Mouse (Mus musculus): ENCODE data around the gene Arid1b. TPM values are rescaled to one million over a fixed set of nuclear protein-coding genes. Genes with fewer than 3 reads are reported as not detected.

Gene Arid1b
- 1.9 and 2.2 TPM in 2 replicates for polyA plus RNA-seq (2015; fragmentation: Nextera tagmentation; extraction: Ambion mirVana)

GRCm38 (mm10) chr17:4993840-4994503, at the start of gene Arid1b:
Gene Arid1b (plus strand): TSS chr17:4994332.
- Histone ChIP-seq H3K27me3 (ENCODE audit: insufficient read depth, low read length) (no peaks in the 10 kb centered on the region), H3K4me3 (ENCODE audit: low read depth, low read length) (peak within 1 kb of the TSS; percentile 98), H3K27ac (ENCODE audit: low read depth) (peak within 1 kb of the TSS; percentile 98), H3K4me2 (ENCODE audit: low read depth, low read length) (peak within 1 kb of the TSS; percentile 78), H3K9ac (replicated peaks) (peak within 1 kb of the TSS; percentile 98), H3K9me3 (ENCODE audit: low read length) (no peaks in the 10 kb centered on the region), H3K4me1 (ENCODE audit: insufficient read depth) (peaks cover 5% of the 10 kb centered on the region), H3K36me3 (replicated peaks; ENCODE audit: insufficient read depth, low read length) (no peaks in the 10 kb centered on the region)
- ATAC-seq (peak; percentile 63), DNase-seq (peak; percentile 88)
- WGBS (ENCODE audit: insufficient replicate concordance), result under 1% methylated on average over 46 of the region's 58 CpGs
- TF ChIP-seq EP300 (IDR thresholded peaks at IDR 0.05; ENCODE audit: low read depth), result 0 out of 2 replicates have a peak, but pooled peaks have one; percentile 18
- no peak for TF ChIP-seq CTCF (IDR thresholded peaks at IDR 0.05; ENCODE audit: low read depth)

- no peak for ATAC-seq
- no peak overlapping the region for H3K4me2 ChIP-seq (ENCODE audit: low read depth, low read length)
Observed at GRCm38 (mm10) chr17:4945311-4945751, 48.8 kb upstream of the Arid1b start.

GRCm38 (mm10) chr17:4945871-4946331, 48.2 kb upstream of the Arid1b start:
- no peak overlapping the region for H3K27ac ChIP-seq (ENCODE audit: low read depth)
- H3K27me3 ChIP-seq (ENCODE audit: insufficient read depth, low read length), result no peaks in the 10 kb centered on the region
- H3K9ac ChIP-seq (replicated peaks), result no peak overlapping the region
- TF ChIP-seq EP300 (IDR thresholded peaks at IDR 0.05; ENCODE audit: low read depth) (no peak), CTCF (IDR thresholded peaks at IDR 0.05; ENCODE audit: low read depth) (0 out of 2 replicates have a peak, but pooled peaks have one; percentile 1)
- H3K9me3 ChIP-seq (ENCODE audit: low read length), result no peaks in the 10 kb centered on the region
- no peaks in the 10 kb centered on the region for H3K36me3 ChIP-seq (replicated peaks; ENCODE audit: insufficient read depth, low read length)
- ATAC-seq (peak; percentile 56; the same call in 1 of the 2 replicates), DNase-seq (peak; percentile 49)
- no peak overlapping the region for H3K4me3 ChIP-seq (ENCODE audit: low read depth, low read length)
- peaks cover 9% of the 10 kb centered on the region; the same call in 1 of the 2 replicates for H3K4me1 ChIP-seq (ENCODE audit: insufficient read depth)
- peak overlapping the region; percentile 52; the same call in 1 of the 2 replicates for H3K4me2 ChIP-seq (ENCODE audit: low read depth, low read length)
- 23% methylated on average over 11 of the region's 11 CpGs for WGBS (ENCODE audit: insufficient replicate concordance)

More at GRCm38 (mm10) chr17:4945311-4945751, 48.8 kb upstream of the Arid1b start:
- H3K9ac ChIP-seq (replicated peaks), result no peak overlapping the region
- no peaks in the 10 kb centered on the region for H3K36me3 ChIP-seq (replicated peaks; ENCODE audit: insufficient read depth, low read length)
- 81% methylated on average over 6 of the region's 6 CpGs for WGBS (ENCODE audit: insufficient replicate concordance)
- DNase-seq, result no peak
- H3K4me3 ChIP-seq (ENCODE audit: low read depth, low read length), result no peak overlapping the region
- H3K4me1 ChIP-seq (ENCODE audit: insufficient read depth), result peaks cover 9% of the 10 kb centered on the region; the same call in 1 of the 2 replicates
- H3K9me3 ChIP-seq (ENCODE audit: low read length), result no peaks in the 10 kb centered on the region
- TF ChIP-seq EP300 (IDR thresholded peaks at IDR 0.05; ENCODE audit: low read depth) (no peak), CTCF (IDR thresholded peaks at IDR 0.05; ENCODE audit: low read depth) (no peak)
- no peaks in the 10 kb centered on the region for H3K27me3 ChIP-seq (ENCODE audit: insufficient read depth, low read length)
- H3K27ac ChIP-seq (ENCODE audit: low read depth), result no peak overlapping the region

- peaks cover 9% of the 10 kb centered on the region; the same call in 1 of the 2 replicates for H3K4me1 ChIP-seq (ENCODE audit: insufficient read depth)
- H3K27ac ChIP-seq (ENCODE audit: low read depth), result no peak overlapping the region; the same call in 1 of the 2 replicates
- H3K9me3 ChIP-seq (ENCODE audit: low read length), result no peaks in the 10 kb centered on the region
- peak; percentile 54; the same call in 1 of the 2 replicates for ATAC-seq
- H3K36me3 ChIP-seq (replicated peaks; ENCODE audit: insufficient read depth, low read length), result no peaks in the 10 kb centered on the region
- peak overlapping the region; percentile 3; the same call in 1 of the 2 replicates for H3K9ac ChIP-seq (replicated peaks)
- TF ChIP-seq CTCF (IDR thresholded peaks at IDR 0.05; ENCODE audit: low read depth) (no peak), EP300 (IDR thresholded peaks at IDR 0.05; ENCODE audit: low read depth) (no peak)
- 31% methylated on average over 12 of the region's 12 CpGs for WGBS (ENCODE audit: insufficient replicate concordance)
- H3K4me3 ChIP-seq (ENCODE audit: low read depth, low read length), result no peak overlapping the region
- DNase-seq, result no peak
- H3K4me2 ChIP-seq (ENCODE audit: low read depth, low read length), result peak overlapping the region; percentile 52
- no peaks in the 10 kb centered on the region for H3K27me3 ChIP-seq (ENCODE audit: insufficient read depth, low read length)
Observed at GRCm38 (mm10) chr17:4946421-4946974, 47.6 kb upstream of the Arid1b start.

GRCm38 (mm10) chr17:4947013-4947412, 47.1 kb upstream of the Arid1b start:
- 40% methylated on average over 3 of the region's 3 CpGs for WGBS (ENCODE audit: insufficient replicate concordance)
- Histone ChIP-seq H3K27ac (ENCODE audit: low read depth) (no peak overlapping the region), H3K4me2 (ENCODE audit: low read depth, low read length) (peak overlapping the region; percentile 52), H3K27me3 (ENCODE audit: insufficient read depth, low read length) (no peaks in the 10 kb centered on the region), H3K9ac (replicated peaks) (peak overlapping the region; percentile 3; the same call in 1 of the 2 replicates), H3K9me3 (ENCODE audit: low read length) (no peaks in the 10 kb centered on the region), H3K4me3 (ENCODE audit: low read depth, low read length) (no peak overlapping the region), H3K36me3 (replicated peaks; ENCODE audit: insufficient read depth, low read length) (no peaks in the 10 kb centered on the region), H3K4me1 (ENCODE audit: insufficient read depth) (peaks cover 9% of the 10 kb centered on the region; the same call in 1 of the 2 replicates)
- TF ChIP-seq CTCF (IDR thresholded peaks at IDR 0.05; ENCODE audit: low read depth), result no peak
- no peak for TF ChIP-seq EP300 (IDR thresholded peaks at IDR 0.05; ENCODE audit: low read depth)
- DNase-seq (no peak), ATAC-seq (peak; percentile 55; the same call in 1 of the 2 replicates)

- H3K4me1 ChIP-seq (ENCODE audit: insufficient read depth), result peaks cover 9% of the 10 kb centered on the region; the same call in 1 of the 2 replicates
- no peaks in the 10 kb centered on the region for H3K36me3 ChIP-seq (replicated peaks; ENCODE audit: insufficient read depth, low read length)
- H3K4me2 ChIP-seq (ENCODE audit: low read depth, low read length), result no peak overlapping the region
- H3K4me3 ChIP-seq (ENCODE audit: low read depth, low read length), result no peak overlapping the region
- H3K27me3 ChIP-seq (ENCODE audit: insufficient read depth, low read length), result no peaks in the 10 kb centered on the region
- no peak overlapping the region for H3K9ac ChIP-seq (replicated peaks)
- H3K27ac ChIP-seq (ENCODE audit: low read depth), result no peak overlapping the region
- ATAC-seq (no peak), DNase-seq (no peak)
- no peak for TF ChIP-seq CTCF (IDR thresholded peaks at IDR 0.05; ENCODE audit: low read depth)
- TF ChIP-seq EP300 (IDR thresholded peaks at IDR 0.05; ENCODE audit: low read depth), result no peak
- H3K9me3 ChIP-seq (ENCODE audit: low read length), result no peaks in the 10 kb centered on the region
- 59% methylated on average over 2 of the region's 2 CpGs for WGBS (ENCODE audit: insufficient replicate concordance)
Observed at GRCm38 (mm10) chr17:4947439-4947838, 46.7 kb upstream of the Arid1b start.

All from liver, postnatal 0 days (tissue).